Mouse (Mus musculus): Measurements from ENCODE around the gene Cep250. TPM values are rescaled to one million over a fixed set of nuclear protein-coding genes. Genes with fewer than 3 reads are reported as not detected.
A peak's percentile ranks its signal among the peaks of the same experiment; 100 is the strongest.

Gene Cep250
- polyA plus RNA-seq, 1 experiment from 2014 or later = 24.4 TPM

DNA sequence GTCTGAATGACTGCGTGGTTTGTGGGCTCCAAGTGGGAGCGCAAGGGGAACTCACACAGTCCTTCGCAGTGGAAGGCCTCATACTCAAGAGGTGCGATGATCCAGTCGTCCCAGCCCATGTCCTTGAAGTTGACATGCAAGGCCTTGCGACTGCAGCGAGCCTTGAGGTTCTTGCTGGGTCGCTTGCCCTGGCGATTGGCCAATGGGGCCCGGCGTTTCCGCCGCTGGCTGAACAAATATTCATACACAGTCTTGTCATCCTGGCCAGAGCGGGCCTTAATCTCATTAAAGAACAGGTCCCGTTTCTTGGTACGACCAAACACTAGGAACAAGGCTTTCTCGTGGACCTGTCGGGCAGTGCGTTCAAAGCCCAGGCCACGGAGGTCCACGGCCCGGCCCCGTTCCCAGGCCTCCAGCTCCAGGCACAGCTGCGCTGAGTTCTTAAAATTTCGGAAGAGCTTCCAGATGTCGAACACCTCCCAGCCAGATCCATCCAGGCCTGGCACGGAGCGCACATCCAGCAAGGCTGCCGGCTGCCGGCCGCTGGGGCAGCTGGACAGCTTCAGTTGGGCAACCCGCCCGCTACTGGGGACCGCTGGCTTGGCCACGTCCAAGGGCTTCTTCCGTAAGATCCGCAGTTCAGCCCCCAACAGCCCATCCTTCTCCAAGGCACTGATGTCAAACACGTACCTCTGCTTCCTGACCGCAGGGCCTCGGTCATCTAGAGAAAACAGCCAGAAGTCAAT lies 14.4 kb upstream of the Cep250 start:
- Histone ChIP-seq H3K4me1 (ENCODE audit: control insufficient read depth, insufficient read depth, low read length) (peaks cover 9% of the 10 kb centered on the region; the same call in 1 of the 2 replicates), H3K4me2 (replicated peaks; ENCODE audit: low read depth, low read length) (no peak overlapping the region), H3K9ac (ENCODE audit: low read depth, low read length) (no peak overlapping the region), H3K27ac (ENCODE audit: low read depth, low read length) (no peak overlapping the region), H3K36me3 (ENCODE audit: control insufficient read depth, insufficient read depth, low read length) (no peaks in the 10 kb centered on the region), H3K4me3 (ENCODE audit: low read length) (no peak overlapping the region), H3K27me3 (ENCODE audit: control insufficient read depth, insufficient read depth, low read length) (no peaks in the 10 kb centered on the region), H3K9me3 (ENCODE audit: control insufficient read depth, low read length) (no peaks in the 10 kb centered on the region)
- ATAC-seq (ENCODE audit: low FRiP score, low TSS enrichment) = no peak
- WGBS = 82% methylated on average over 40 of the region's 40 CpGs

GRCm38 (mm10) chr2:155943463-155943862 lies 12.8 kb upstream of the Cep250 start:
- no peak overlapping the region for H3K4me3 ChIP-seq (ENCODE audit: low read length)
- peak; percentile 20; the same call in 1 of the 2 replicates for ATAC-seq (ENCODE audit: low FRiP score, low TSS enrichment)
- peak overlapping the region; percentile 23 for H3K4me2 ChIP-seq (replicated peaks; ENCODE audit: low read depth, low read length)
- H3K36me3 ChIP-seq (ENCODE audit: control insufficient read depth, insufficient read depth, low read length) = no peaks in the 10 kb centered on the region
- peaks cover 9% of the 10 kb centered on the region; the same call in 1 of the 2 replicates for H3K4me1 ChIP-seq (ENCODE audit: control insufficient read depth, insufficient read depth, low read length)
- WGBS = 3% methylated on average over 8 of the region's 8 CpGs
- no peaks in the 10 kb centered on the region for H3K9me3 ChIP-seq (ENCODE audit: control insufficient read depth, low read length)
- no peaks in the 10 kb centered on the region for H3K27me3 ChIP-seq (ENCODE audit: control insufficient read depth, insufficient read depth, low read length)
- no peak overlapping the region for H3K9ac ChIP-seq (ENCODE audit: low read depth, low read length)
- no peak overlapping the region for H3K27ac ChIP-seq (ENCODE audit: low read depth, low read length)

DNA sequence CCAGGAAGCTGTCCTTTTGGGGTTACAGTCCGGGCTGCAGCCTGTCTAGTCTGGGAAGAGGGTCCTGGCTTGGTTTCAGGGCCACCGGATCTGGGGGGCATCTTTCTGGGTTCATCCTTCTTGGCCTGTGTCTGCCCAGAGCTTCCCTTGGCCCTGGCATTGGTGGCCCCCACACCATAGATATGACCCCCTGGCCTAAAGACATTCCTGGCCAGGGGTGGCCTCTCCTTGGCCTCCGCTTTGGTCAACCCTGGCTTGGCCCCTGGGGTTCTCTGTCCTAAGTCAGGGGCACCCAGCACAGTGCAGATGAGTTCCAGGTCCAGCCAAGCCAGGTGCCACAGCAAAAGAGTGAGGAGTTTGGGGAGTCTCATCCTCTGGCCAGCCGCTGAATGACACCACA lies 11.6 kb upstream of the Cep250 start:
- H3K9ac ChIP-seq (ENCODE audit: low read depth, low read length) = no peak overlapping the region
- peak; percentile 39 for ATAC-seq (ENCODE audit: low FRiP score, low TSS enrichment)
- H3K4me2 ChIP-seq (replicated peaks; ENCODE audit: low read depth, low read length) = no peak overlapping the region; the same call in 1 of the 2 replicates
- no peaks in the 10 kb centered on the region for H3K27me3 ChIP-seq (ENCODE audit: control insufficient read depth, insufficient read depth, low read length)
- 75% methylated on average over 4 of the region's 4 CpGs for WGBS
- H3K4me3 ChIP-seq (ENCODE audit: low read length) = no peak overlapping the region
- peaks cover 9% of the 10 kb centered on the region; the same call in 1 of the 2 replicates for H3K4me1 ChIP-seq (ENCODE audit: control insufficient read depth, insufficient read depth, low read length)
- no peak overlapping the region for H3K27ac ChIP-seq (ENCODE audit: low read depth, low read length)
- no peaks in the 10 kb centered on the region for H3K36me3 ChIP-seq (ENCODE audit: control insufficient read depth, insufficient read depth, low read length)
- no peaks in the 10 kb centered on the region for H3K9me3 ChIP-seq (ENCODE audit: control insufficient read depth, low read length)

- ATAC-seq (ENCODE audit: low FRiP score, low TSS enrichment) = peak; percentile 21; the same call in 1 of the 2 replicates
These were observed 11.1 kb upstream of the Cep250 start, which contains the start of gene Gdf5 for GRCm38 (mm10) chr2:155945124-155945523. Gene Gdf5, minus strand, starts transcription at chr2:155945367.

GRCm38 (mm10) chr2:155945580-155945979 lies 10.7 kb upstream of the Cep250 start:
- Histone ChIP-seq H3K9me3 (ENCODE audit: control insufficient read depth, low read length) (no peaks in the 10 kb centered on the region), H3K4me2 (replicated peaks; ENCODE audit: low read depth, low read length) (no peak overlapping the region), H3K36me3 (ENCODE audit: control insufficient read depth, insufficient read depth, low read length) (no peaks in the 10 kb centered on the region), H3K4me3 (ENCODE audit: low read length) (no peak overlapping the region), H3K4me1 (ENCODE audit: control insufficient read depth, insufficient read depth, low read length) (peaks cover 9% of the 10 kb centered on the region; the same call in 1 of the 2 replicates), H3K27me3 (ENCODE audit: control insufficient read depth, insufficient read depth, low read length) (no peaks in the 10 kb centered on the region), H3K27ac (ENCODE audit: low read depth, low read length) (no peak overlapping the region), H3K9ac (ENCODE audit: low read depth, low read length) (no peak overlapping the region)
- no peak for ATAC-seq (ENCODE audit: low FRiP score, low TSS enrichment)
- WGBS = 43% methylated on average over 5 of the region's 5 CpGs

More at GRCm38 (mm10) chr2:155945124-155945523, 11.1 kb upstream of the Cep250 start, which contains the start of gene Gdf5:
- H3K27ac ChIP-seq (ENCODE audit: low read depth, low read length) = no peak within 1 kb of the TSS
- H3K4me1 ChIP-seq (ENCODE audit: control insufficient read depth, insufficient read depth, low read length) = peaks cover 9% of the 10 kb centered on the region; the same call in 1 of the 2 replicates
- H3K27me3 ChIP-seq (ENCODE audit: control insufficient read depth, insufficient read depth, low read length) = no peaks in the 10 kb centered on the region
- no peaks in the 10 kb centered on the region for H3K9me3 ChIP-seq (ENCODE audit: control insufficient read depth, low read length)
- WGBS = 48% methylated on average over 13 of the region's 13 CpGs
- no peak within 1 kb of the TSS for H3K4me3 ChIP-seq (ENCODE audit: low read length)
- H3K4me2 ChIP-seq (replicated peaks; ENCODE audit: low read depth, low read length) = no peak within 1 kb of the TSS; the same call in 1 of the 2 replicates
- H3K36me3 ChIP-seq (ENCODE audit: control insufficient read depth, insufficient read depth, low read length) = no peaks in the 10 kb centered on the region
- H3K9ac ChIP-seq (ENCODE audit: low read depth, low read length) = no peak within 1 kb of the TSS

- no peak overlapping the region for H3K9ac ChIP-seq (ENCODE audit: low read depth, low read length)
- no peak for ATAC-seq (ENCODE audit: low FRiP score, low TSS enrichment)
- H3K9me3 ChIP-seq (ENCODE audit: control insufficient read depth, low read length) = no peaks in the 10 kb centered on the region
- peaks cover 9% of the 10 kb centered on the region; the same call in 1 of the 2 replicates for H3K4me1 ChIP-seq (ENCODE audit: control insufficient read depth, insufficient read depth, low read length)
- no peaks in the 10 kb centered on the region for H3K27me3 ChIP-seq (ENCODE audit: control insufficient read depth, insufficient read depth, low read length)
- under 1% methylated on average over 7 of the region's 7 CpGs for WGBS
- no peak overlapping the region for H3K4me3 ChIP-seq (ENCODE audit: low read length)
- H3K27ac ChIP-seq (ENCODE audit: low read depth, low read length) = no peak overlapping the region
- H3K4me2 ChIP-seq (replicated peaks; ENCODE audit: low read depth, low read length) = no peak overlapping the region
- H3K36me3 ChIP-seq (ENCODE audit: control insufficient read depth, insufficient read depth, low read length) = no peaks in the 10 kb centered on the region
These were observed 10.2 kb upstream of the Cep250 start for GRCm38 (mm10) chr2:155946069-155946468.

- Histone ChIP-seq H3K27ac (ENCODE audit: low read depth, low read length) (no peak overlapping the region), H3K9ac (ENCODE audit: low read depth, low read length) (no peak overlapping the region), H3K4me2 (replicated peaks; ENCODE audit: low read depth, low read length) (no peak overlapping the region), H3K4me1 (ENCODE audit: control insufficient read depth, insufficient read depth, low read length) (peaks cover 9% of the 10 kb centered on the region; the same call in 1 of the 2 replicates), H3K9me3 (ENCODE audit: control insufficient read depth, low read length) (no peaks in the 10 kb centered on the region), H3K4me3 (ENCODE audit: low read length) (no peak overlapping the region), H3K36me3 (ENCODE audit: control insufficient read depth, insufficient read depth, low read length) (no peaks in the 10 kb centered on the region), H3K27me3 (ENCODE audit: control insufficient read depth, insufficient read depth, low read length) (no peaks in the 10 kb centered on the region)
- ATAC-seq (ENCODE audit: low FRiP score, low TSS enrichment) = no peak
- 29% methylated on average over 4 of the region's 4 CpGs for WGBS
These were observed 9.8 kb upstream of the Cep250 start for GRCm38 (mm10) chr2:155946499-155946898.

GRCm38 (mm10) chr2:155947390-155948002 lies 8.8 kb upstream of the Cep250 start:
- H3K4me3 ChIP-seq (ENCODE audit: low read length) = no peak overlapping the region
- H3K9ac ChIP-seq (ENCODE audit: low read depth, low read length) = no peak overlapping the region
- no peaks in the 10 kb centered on the region for H3K9me3 ChIP-seq (ENCODE audit: control insufficient read depth, low read length)
- no peak overlapping the region for H3K27ac ChIP-seq (ENCODE audit: low read depth, low read length)
- H3K36me3 ChIP-seq (ENCODE audit: control insufficient read depth, insufficient read depth, low read length) = no peaks in the 10 kb centered on the region
- no peak overlapping the region for H3K4me2 ChIP-seq (replicated peaks; ENCODE audit: low read depth, low read length)
- peaks cover 9% of the 10 kb centered on the region; the same call in 1 of the 2 replicates for H3K4me1 ChIP-seq (ENCODE audit: control insufficient read depth, insufficient read depth, low read length)
- H3K27me3 ChIP-seq (ENCODE audit: control insufficient read depth, insufficient read depth, low read length) = no peaks in the 10 kb centered on the region
- ATAC-seq (ENCODE audit: low FRiP score, low TSS enrichment) = no peak
- 61% methylated on average over 5 of the region's 5 CpGs for WGBS

- no peaks in the 10 kb centered on the region for H3K9me3 ChIP-seq (ENCODE audit: control insufficient read depth, low read length)
- no peak overlapping the region for H3K9ac ChIP-seq (ENCODE audit: low read depth, low read length)
- no peak overlapping the region for H3K4me2 ChIP-seq (replicated peaks; ENCODE audit: low read depth, low read length)
- ATAC-seq (ENCODE audit: low FRiP score, low TSS enrichment) = no peak
- H3K27me3 ChIP-seq (ENCODE audit: control insufficient read depth, insufficient read depth, low read length) = no peaks in the 10 kb centered on the region
- H3K36me3 ChIP-seq (ENCODE audit: control insufficient read depth, insufficient read depth, low read length) = no peaks in the 10 kb centered on the region
- WGBS = 6% methylated on average over 6 of the region's 6 CpGs
- H3K27ac ChIP-seq (ENCODE audit: low read depth, low read length) = no peak overlapping the region
- peaks cover 3% of the 10 kb centered on the region; the same call in 1 of the 2 replicates for H3K4me1 ChIP-seq (ENCODE audit: control insufficient read depth, insufficient read depth, low read length)
- H3K4me3 ChIP-seq (ENCODE audit: low read length) = no peak overlapping the region
These were observed 6.9 kb upstream of the Cep250 start for GRCm38 (mm10) chr2:155949362-155949761.

Measured in kidney, embryonic 14.5 days (tissue).